Mouse (Mus musculus) embryonic facial prominence, embryonic 12.5 days (tissue): Measurements from ENCODE around the gene Derl3. TPM values are rescaled to one million over a fixed set of nuclear protein-coding genes. Genes with fewer than 3 reads are reported as not detected.
"Not testable (repeated sequence)": the region's sequence is repeated elsewhere in the genome, so short reads cannot be mapped to it uniquely, and the experiment has no call there.

Experiments used
- ATAC-seq: fragments of 200-750 bp; cut with Nextera tagmentation; 2 replicates; pipeline ENCODE4 v1.8.0; 2017; ENCODE audit not compliant: insufficient number of reproducible peaks, insufficient read depth, low FRiP score, low TSS enrichment
- H3K27ac ChIP-seq: fragments of 300-500 bp; sonication (generic); 2 replicates; pipeline ENCODE4 v1.5.1; 2016; ENCODE audit warnings: mild to moderate bottlenecking
- H3K27me3 ChIP-seq: fragments of 300-500 bp; sonication (generic); 2 replicates; pipeline ENCODE4 v1.6.1; 2016; ENCODE audit warnings: mild to moderate bottlenecking, moderate library complexity
- H3K36me3 ChIP-seq: fragments of 300-500 bp; sonication (generic); 2 replicates; pipeline ENCODE4 v1.6.1; 2016; ENCODE audit warnings: mild to moderate bottlenecking
- H3K4me1 ChIP-seq: fragments of 300-500 bp; sonication (generic); 2 replicates; pipeline ENCODE4 v1.6.1; 2016
- H3K4me2 ChIP-seq: fragments of 300-500 bp; sonication (generic); replicated peaks from 2 replicates; pipeline ENCODE4 v1.6.1; 2016; ENCODE audit warnings: mild to moderate bottlenecking, moderate library complexity
- H3K4me3 ChIP-seq: fragments of 300-500 bp; sonication (generic); 2 replicates; pipeline ENCODE4 v1.5.1; 2016; ENCODE audit warnings: mild to moderate bottlenecking
- H3K9ac ChIP-seq: fragments of 300-500 bp; sonication (generic); 2 replicates; pipeline ENCODE4 v1.6.1; 2016; ENCODE audit warnings: mild to moderate bottlenecking, moderate library complexity
- H3K9me3 ChIP-seq: fragments of 300-500 bp; sonication (generic); 2 replicates; pipeline ENCODE4 v1.6.1; 2016; ENCODE audit warnings: mild to moderate bottlenecking, moderate library complexity
- WGBS: fragments of 180-500 bp; shearing (Covaris S2); methylation state at CpG from one replicate; pipeline ENCODE4 v1.1.7; 2016; 5-methylcytosine and 5-hydroxymethylcytosine counted together
- polyA plus RNA-seq: library from polyadenylated mRNA; unstranded; fragments of >200 nt; fragmentation: Nextera tagmentation; extraction: Ambion mirVana; gene quantifications from 2 replicates; pipeline ENCODE4 v1.2.1, GENCODE M21; 2016

Derl3 gene
- polyA plus RNA-seq, 1 experiment from 2014 or later: 3.9 TPM

DNA sequence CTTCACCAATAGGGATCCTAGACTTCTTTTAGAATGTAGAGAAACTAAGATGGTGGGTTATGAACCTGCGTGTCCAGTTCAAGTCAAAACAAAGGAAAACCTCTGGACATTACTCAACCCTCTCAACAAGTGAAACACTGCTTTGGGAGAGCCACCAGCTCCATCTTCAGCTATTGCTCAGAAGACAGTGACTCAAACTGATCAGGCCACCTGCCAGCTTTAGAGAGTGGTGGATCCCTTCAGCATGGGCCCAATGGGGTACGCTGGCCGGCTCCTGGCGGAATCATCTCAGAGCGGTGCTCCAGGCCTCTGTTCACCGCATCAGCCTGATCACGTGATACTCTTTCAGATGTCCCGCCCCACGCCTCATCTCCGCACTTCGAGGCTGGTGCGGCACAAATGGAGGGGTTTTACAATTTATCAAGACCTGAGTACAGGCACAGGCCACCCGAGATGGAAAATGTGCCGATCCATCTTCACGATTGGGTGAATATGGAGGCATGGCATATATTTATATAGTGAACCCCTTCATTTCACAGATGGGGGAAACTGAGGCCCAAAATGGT lies 37.7 kb upstream of the Derl3 start:
- ATAC-seq: no peak
- Histone ChIP-seq H3K36me3 (peaks cover 18% of the 10 kb centered on the region), H3K4me1 (peaks cover 21% of the 10 kb centered on the region), H3K27ac (no peak overlapping the region), H3K4me3 (no peak overlapping the region), H3K27me3 (no peaks in the 10 kb centered on the region), H3K4me2 (no peak overlapping the region), H3K9ac (no peak overlapping the region), H3K9me3 (no peaks in the 10 kb centered on the region)
- WGBS: 86% methylated on average over 15 of the region's 15 CpGs

DNA sequence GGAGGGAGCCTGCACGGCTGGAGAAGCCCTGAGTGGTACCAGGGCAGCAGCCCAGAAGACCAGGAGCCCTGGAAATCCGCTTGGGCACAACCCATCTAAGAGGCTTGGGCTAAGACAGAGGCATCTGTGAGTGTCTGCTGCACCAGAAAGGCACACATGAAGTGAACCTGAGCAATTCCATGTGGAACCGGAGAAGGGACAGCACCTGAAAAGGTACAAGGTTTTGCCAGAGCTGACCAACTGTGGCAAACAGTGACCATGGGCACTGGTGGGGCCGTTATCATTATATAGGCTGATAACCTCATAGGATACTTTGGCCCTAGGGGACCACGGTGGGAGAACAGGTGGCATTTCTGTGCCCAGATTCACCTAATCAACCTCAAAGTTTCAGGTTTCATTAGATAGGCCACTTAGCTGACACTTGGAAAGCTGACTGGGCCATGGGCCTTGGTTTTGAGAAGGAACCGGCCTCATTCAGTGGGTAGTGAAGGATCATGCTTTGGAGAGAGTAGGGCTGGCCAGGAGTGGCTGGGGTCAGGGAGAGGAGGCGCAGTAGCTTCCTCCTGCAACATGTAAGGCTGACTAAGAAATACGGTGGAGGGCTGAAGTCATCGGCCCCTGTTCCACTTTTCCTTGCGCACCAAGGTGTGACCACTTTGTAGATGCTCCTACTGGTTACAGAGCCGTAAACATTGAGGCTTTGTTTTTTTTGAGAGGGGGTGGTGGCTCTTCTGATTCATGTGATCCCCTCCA lies 36.9 kb upstream of the Derl3 start:
- peaks cover 18% of the 10 kb centered on the region for H3K36me3 ChIP-seq
- H3K9me3 ChIP-seq: no peaks in the 10 kb centered on the region

DNA sequence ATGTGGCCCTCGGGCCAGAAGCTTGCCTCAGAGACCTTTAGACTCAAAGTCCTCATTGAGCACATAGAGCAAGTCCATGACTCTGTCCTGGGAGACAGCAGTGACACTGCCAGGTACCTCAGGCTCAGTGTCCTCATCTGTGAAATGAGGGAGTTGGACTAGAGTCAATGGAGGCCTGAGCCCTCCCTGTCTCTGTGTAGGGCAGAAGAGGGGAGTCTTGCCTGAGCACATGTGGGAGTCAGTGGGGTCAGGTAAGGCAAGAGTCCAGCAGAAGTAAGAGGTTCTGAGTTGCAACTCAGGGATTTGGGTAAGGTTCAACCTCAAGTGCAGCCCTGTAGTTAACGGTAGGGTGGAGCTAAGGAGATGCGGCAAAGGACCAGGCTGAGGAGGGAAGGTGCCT lies 36.2 kb upstream of the Derl3 start:
- Histone ChIP-seq H3K9ac (no peak overlapping the region), H3K9me3 (no peaks in the 10 kb centered on the region)
- ATAC-seq: no peak

More for the DNA sequence above, 36.9 kb upstream of the Derl3 start:
- H3K27ac ChIP-seq: no peak overlapping the region
- no peak overlapping the region for H3K4me2 ChIP-seq
- 73% methylated on average over 11 of the region's 11 CpGs for WGBS
- H3K4me3 ChIP-seq: no peak overlapping the region
- no peaks in the 10 kb centered on the region for H3K27me3 ChIP-seq
- no peak overlapping the region for H3K9ac ChIP-seq
- peaks cover 23% of the 10 kb centered on the region for H3K4me1 ChIP-seq
- no peak for ATAC-seq

DNA sequence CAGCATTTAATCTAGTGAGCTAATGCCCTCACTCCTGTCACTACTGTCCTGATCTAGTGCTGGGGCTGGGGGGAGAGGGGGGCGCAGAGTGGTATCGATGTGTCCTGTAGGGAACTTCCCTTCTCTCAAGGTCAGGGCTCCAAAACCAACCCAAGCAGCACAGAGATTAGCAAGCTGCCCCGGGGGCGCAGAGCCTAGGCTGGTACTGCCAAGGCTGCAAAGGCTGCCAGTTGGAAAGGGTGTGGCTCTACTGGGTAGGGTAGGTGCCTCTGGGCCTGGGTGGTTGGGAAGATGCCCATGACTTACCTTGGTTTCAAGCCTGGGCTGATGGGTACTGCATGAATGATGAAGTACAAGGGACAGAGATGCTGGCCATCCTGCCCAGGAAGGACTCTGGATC lies 35.6 kb upstream of the Derl3 start:
- no peaks in the 10 kb centered on the region for H3K27me3 ChIP-seq
- no peak overlapping the region for H3K9ac ChIP-seq
- H3K4me1 ChIP-seq: peaks cover 17% of the 10 kb centered on the region
- no peak overlapping the region for H3K27ac ChIP-seq
- WGBS: 95% methylated on average over 4 of the region's 4 CpGs
- no peak overlapping the region for H3K4me2 ChIP-seq
- no peak for ATAC-seq
- no peak overlapping the region for H3K4me3 ChIP-seq
- no peaks in the 10 kb centered on the region for H3K9me3 ChIP-seq
- peaks cover 18% of the 10 kb centered on the region for H3K36me3 ChIP-seq

More for the DNA sequence above, 36.2 kb upstream of the Derl3 start:
- Histone ChIP-seq H3K4me2 (no peak overlapping the region), H3K27me3 (no peaks in the 10 kb centered on the region), H3K27ac (no peak overlapping the region), H3K4me1 (peaks cover 17% of the 10 kb centered on the region), H3K4me3 (no peak overlapping the region), H3K36me3 (peaks cover 18% of the 10 kb centered on the region)
- 78% methylated on average over 3 of the region's 3 CpGs for WGBS

DNA sequence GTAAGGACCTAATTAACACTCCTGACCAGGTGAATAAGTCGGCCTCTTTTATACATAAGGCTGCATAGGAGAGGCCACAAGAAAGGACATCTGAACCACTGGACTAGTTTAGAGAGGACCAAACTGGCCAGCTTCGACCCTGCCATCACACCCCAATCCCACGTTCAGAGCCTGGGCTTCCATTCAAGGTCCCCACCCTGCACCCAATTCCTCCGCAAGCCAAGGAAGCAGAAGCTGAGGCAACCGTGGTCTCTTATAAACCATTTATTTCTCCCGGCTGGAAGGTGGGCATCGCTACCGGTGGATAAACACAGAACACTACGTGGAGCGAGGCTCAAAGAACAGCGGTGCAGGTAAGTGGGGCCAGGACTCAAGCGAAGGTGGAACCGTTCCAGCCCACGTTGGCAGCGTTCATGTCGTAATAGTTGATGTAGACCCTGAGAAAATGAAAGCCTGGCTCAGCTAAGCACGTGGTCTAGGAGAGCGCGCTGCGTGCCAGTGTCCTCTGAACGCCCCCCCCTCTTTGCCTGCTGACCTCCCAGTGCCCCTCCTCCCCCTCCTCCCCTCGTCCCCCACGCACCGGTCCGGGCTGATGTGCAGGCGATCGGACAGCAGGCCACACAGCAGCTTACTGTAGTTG lies 34.0 kb upstream of the Derl3 start:
- Histone ChIP-seq H3K9ac (peak overlapping the region; percentile 89), H3K27ac (peak overlapping the region; percentile 96), H3K4me2 (peak overlapping the region; percentile 82), H3K36me3 (peaks cover 18% of the 10 kb centered on the region), H3K9me3 (no peaks in the 10 kb centered on the region), H3K4me3 (peak overlapping the region; percentile 76), H3K27me3 (no peaks in the 10 kb centered on the region), H3K4me1 (peaks cover 17% of the 10 kb centered on the region)
- 2% methylated on average over 27 of the region's 27 CpGs for WGBS
- ATAC-seq: peak; percentile 67

DNA sequence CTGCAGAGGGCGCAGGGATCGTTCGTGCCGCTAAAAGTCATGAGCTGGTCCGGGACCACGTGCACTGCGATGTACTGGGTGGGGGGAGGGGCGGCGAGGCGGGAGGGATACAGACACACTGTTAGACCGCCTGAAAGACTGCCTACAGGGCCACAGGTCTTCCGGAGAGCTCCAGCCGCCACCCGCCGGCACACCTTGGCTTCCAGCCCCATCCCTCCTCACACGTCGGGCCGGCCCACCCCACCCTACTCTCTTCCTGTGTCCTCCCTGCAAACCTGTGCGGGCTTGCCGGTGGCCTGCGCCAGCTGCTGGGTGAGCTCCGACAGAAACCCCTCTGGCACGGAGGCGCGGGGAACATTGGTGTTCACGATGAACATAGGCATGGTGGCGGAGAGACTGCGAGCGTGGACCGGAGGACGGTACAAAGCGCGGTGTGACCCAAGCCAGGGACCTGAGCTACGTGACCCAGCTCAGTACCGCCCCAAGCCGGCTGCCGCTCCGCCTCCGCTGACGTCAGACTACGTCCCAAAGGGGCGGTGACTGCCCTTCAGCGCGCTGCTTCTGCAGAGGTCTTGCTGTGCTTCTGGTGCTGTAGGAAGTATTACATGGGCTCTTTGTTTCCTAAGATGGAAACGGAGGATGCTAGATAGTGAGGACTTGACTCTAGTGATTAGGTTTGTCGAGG lies 33.3 kb upstream of the Derl3 start, which contains the start of gene Mif:
Gene Mif (minus strand): TSS at position 455 of the 685 bp plus-strand sequence.
- Histone ChIP-seq H3K4me3 (peak within 1 kb of the TSS; percentile 76), H3K27ac (peak within 1 kb of the TSS; percentile 96), H3K9ac (peak within 1 kb of the TSS; percentile 89), H3K4me1 (peaks cover 17% of the 10 kb centered on the region), H3K4me2 (peak within 1 kb of the TSS; percentile 82), H3K36me3 (peaks cover 18% of the 10 kb centered on the region)
- under 1% methylated on average over 46 of the region's 46 CpGs for WGBS
- peak; percentile 96 for ATAC-seq
- not testable (repeated sequence) for H3K9me3 ChIP-seq, H3K27me3 ChIP-seq

DNA sequence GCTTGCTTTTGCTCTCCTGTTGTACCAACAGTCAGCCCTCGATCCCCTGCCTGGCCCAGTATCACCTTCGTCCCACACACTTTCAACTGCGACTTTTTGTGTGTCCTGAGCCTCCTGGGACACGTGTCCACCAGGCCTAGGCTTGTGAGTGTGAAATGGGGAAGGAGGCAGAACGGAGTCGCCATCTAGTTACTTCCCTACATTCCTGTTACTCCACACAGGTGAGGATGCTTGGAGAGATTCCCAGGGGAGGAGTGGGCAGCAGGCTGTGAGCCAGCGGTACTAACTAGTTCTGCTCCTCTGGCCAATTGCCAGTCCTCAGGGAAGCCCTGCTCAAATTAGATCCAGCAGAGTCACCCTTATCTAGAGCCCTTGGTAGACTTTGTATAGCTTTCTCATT lies 32.5 kb upstream of the Derl3 start:
- no peak overlapping the region; the same call in 1 of the 2 replicates for H3K9ac ChIP-seq
- peaks cover 17% of the 10 kb centered on the region for H3K4me1 ChIP-seq
- peaks cover 18% of the 10 kb centered on the region for H3K36me3 ChIP-seq
- H3K4me2 ChIP-seq: peak overlapping the region; percentile 82; the same call in 1 of the 2 replicates
- 34% methylated on average over 7 of the region's 7 CpGs for WGBS
- ATAC-seq: no peak
- peak overlapping the region; percentile 96 for H3K27ac ChIP-seq
- no peak overlapping the region for H3K4me3 ChIP-seq
- no peaks in the 10 kb centered on the region for H3K27me3 ChIP-seq
- H3K9me3 ChIP-seq: no peaks in the 10 kb centered on the region

DNA sequence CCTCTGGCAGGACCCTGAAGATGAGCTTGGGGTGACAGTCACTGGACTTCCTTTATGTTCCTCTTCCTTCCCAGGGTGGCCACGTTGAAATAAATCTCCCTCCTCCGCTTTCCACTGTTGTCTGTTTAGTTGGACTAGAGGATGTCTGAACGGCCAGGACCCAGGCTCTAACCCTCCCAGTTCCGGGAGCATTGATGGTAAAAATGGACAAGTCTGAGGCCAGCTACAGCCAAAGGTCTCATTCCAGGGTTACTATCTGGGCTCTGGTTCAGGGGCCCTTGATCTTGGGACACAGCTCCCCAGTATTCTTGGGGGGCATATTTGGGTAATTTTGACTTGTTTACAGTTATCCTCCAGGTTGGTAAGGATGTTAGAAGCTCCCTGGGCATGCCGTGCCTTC lies 31.6 kb upstream of the Derl3 start:
- H3K36me3 ChIP-seq: peaks cover 18% of the 10 kb centered on the region
- H3K9me3 ChIP-seq: no peaks in the 10 kb centered on the region
- H3K27ac ChIP-seq: no peak overlapping the region
- no peaks in the 10 kb centered on the region for H3K27me3 ChIP-seq
- ATAC-seq: no peak
- no peak overlapping the region for H3K9ac ChIP-seq
- H3K4me2 ChIP-seq: no peak overlapping the region
- peaks cover 17% of the 10 kb centered on the region for H3K4me1 ChIP-seq
- WGBS: 68% methylated on average over 5 of the region's 5 CpGs
- H3K4me3 ChIP-seq: no peak overlapping the region

DNA sequence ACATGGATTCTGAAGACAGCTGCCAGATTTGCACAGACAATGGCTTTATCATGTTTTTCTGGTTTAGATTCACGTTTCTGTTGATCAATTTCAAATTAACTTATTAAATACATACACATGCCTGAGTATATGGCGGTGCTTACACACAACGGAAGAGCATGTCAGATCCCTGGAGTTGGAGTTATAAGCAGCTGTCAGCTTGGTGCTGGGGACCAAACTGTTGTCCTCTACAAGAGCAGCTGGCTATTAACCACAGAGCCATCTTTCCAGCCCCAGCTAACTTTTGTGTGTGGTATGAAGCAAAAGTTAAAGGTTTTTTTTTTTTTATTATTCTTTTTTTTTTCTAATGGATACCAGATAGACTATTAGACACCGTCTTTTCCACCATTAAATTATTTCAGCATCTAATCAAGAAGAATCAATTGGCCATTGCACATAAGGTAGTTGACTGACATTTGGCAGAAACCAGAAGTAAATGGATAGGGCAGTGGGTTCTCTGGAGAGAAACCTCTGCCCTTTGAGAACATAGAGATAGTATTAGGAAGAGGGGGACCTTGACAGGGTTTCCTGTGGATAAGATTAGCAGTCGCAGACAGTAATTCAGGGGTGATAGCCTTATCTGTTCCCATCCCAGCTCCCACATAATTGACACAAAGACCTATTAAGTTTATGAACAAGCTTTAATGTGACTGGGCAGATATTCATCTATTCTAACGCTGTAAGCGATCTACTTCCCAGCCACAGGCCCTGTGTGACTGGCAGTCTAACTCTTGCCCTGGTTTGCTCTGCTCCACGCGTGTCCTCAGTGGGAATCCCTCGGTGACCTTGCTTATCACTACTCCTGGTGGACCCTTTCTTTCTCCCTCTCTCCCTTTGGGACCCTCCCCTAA lies 20.9 kb upstream of the Derl3 start:
- Histone ChIP-seq H3K4me3 (peak overlapping the region; percentile 33), H3K4me2 (peak overlapping the region; percentile 57), H3K27ac (0 out of 2 replicates have a peak overlapping the region, but pooled peaks have one; percentile 72), H3K36me3 (no peaks in the 10 kb centered on the region), H3K9me3 (no peaks in the 10 kb centered on the region), H3K9ac (no peak overlapping the region), H3K4me1 (peaks cover 11% of the 10 kb centered on the region), H3K27me3 (no peaks in the 10 kb centered on the region)
- 34% methylated on average over 10 of the region's 10 CpGs for WGBS
- no peak for ATAC-seq

DNA sequence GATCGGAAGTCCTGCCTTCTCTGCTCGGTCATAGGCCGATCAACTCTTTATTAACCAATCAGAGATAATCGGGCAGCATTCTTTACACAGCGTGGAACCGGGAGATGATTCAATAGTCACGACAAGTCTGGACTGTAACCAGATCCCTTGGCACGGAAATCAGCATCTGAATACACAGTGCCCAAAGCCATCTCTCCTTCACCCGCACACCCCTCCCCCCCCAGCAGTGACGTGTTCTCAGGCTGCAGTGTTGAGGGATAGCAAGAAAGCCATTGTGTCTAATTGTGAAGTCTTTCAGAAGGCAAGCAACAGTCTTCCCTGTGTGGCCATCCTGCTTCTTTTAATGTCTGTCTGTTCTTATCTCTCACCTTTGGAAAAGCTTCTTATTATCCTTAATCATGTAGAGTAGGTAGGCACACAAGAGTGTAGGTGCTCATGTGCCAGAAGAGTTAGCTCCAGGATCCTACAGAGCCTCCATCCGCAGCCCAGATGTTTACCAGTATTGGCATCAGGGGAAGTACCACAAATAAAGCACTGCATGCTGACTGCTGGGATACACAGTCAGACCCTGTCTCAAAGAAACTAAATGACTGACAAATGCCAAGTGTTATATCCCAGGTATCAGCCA lies 20.2 kb upstream of the Derl3 start:
- peak; percentile 98 for ATAC-seq
- Histone ChIP-seq H3K9ac (peak overlapping the region; percentile 46; the same call in 1 of the 2 replicates), H3K9me3 (no peaks in the 10 kb centered on the region), H3K36me3 (no peaks in the 10 kb centered on the region), H3K27ac (peak overlapping the region; percentile 72), H3K4me1 (peaks cover 11% of the 10 kb centered on the region), H3K4me3 (peak overlapping the region; percentile 33), H3K4me2 (peak overlapping the region; percentile 57), H3K27me3 (no peaks in the 10 kb centered on the region)
- 2% methylated on average over 11 of the region's 11 CpGs for WGBS
